Mouse (Mus musculus): ENCODE data around the gene Ptov1.

The Ptov1 gene

DNA sequence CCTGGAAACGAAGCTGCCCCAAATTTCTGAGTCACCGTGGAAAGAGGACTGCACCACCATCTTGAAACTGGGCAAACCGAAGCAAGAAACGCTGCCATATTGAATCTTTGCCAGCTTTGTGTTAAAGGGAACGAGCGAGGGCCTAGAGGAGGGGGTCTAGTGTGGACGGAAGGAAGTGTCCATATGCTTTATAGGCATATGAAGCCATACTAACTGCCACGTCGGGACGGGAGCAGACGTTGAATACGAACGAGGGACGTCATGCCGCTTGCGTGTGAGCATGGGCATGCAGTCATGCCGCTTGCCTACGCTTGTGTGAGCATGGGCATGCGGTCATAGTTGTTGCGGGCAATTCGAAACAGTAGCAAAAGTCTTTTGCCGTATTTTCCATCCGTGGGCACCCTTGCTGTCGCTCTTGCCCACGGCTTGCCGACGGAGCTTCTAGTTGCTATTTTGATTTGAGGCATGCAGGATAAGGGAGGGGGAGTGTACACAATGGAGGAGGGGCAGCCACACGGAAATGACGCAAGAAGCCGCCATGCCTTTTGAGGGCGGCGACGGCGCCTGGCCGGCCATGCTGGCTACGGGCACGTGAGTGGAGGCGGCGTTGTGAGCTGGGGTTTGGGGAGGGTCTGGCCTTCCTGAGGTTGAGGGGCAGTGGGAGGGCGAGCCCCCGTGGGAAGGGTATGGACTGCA, 20.0 kb downstream of the Ptov1 start:
- in situ Hi-C loops (cut with MboI; ENCODE audit: unreplicated experiment in 2 of 2): loop anchor here (5.0 to 25.0 kb wide), 3 partner anchors 48 to 312 kb away; partner anchors contain the start of genes Fuz (in 2 of the 2), Pold1 (in 1 of the 2), Rpl13a (in 1 of the 2) and Spib (in 1 of the 2)

- in situ Hi-C loops (cut with MboI; ENCODE audit: unreplicated experiment in 2 of 2): no loop called here
These were observed 20.8 kb downstream of the Ptov1 start, which contains the start of the genes Akt1s1 and Tbc1d17 for GRCm38 (mm10) chr7:44848561-44849415. TSS of gene Akt1s1 (plus strand) at chr7:44848991. TSS of gene Tbc1d17 (minus strand) at chr7:44849079.

DNA sequence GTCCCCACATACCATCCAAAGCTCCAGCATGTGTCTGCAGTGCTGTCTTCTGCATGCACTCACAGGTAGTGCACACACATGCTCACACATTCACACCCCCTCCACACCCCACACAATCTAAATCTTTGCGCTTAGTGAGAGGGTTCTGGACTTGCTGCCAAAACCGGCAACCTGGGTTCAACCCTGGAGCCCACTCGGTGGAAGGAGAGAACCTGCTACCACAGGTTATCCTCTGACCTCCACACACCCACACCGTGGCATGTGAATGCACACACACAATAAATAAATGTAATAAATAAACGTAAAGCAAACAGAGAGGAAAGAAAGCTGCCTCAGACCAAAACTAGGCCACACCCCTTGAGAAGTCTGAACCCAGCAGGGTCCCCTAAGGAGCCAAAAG, 21.8 kb downstream of the Ptov1 start:
- in situ Hi-C loops (cut with MboI; ENCODE audit: unreplicated experiment in 2 of 2): no loop called here

GRCm38 (mm10) chr7:44846804-44847203, 22.8 kb downstream of the Ptov1 start:
- in situ Hi-C loops (cut with MboI; ENCODE audit: unreplicated experiment in 2 of 2): no loop called here

DNA sequence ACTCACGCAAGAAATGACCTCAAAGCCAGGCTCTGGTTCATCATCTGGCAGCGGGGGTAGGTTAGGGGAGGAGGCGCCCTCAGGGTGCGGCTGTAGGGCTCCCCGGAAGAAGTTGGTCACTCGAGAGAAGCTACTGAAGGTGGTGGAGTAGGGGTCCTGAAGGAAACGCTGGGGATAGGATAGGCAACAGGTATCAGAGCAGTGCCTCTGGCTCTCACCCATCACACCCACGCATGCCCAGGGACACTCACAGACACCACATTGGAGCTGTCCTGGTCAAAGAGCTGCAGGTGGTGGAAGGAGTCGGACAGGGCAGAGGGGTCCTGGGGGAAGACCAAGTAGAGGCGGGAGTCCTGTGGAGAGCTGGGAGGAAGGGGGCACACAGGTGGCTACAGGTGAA, 24.6 kb downstream of the Ptov1 start:
- in situ Hi-C loops (cut with MboI; ENCODE audit: unreplicated experiment in 2 of 2): no loop called here

- in situ Hi-C loops (cut with MboI; ENCODE audit: unreplicated experiment in 2 of 2): no loop called here
These were observed 27.6 kb downstream of the Ptov1 start for GRCm38 (mm10) chr7:44841825-44842463.

- in situ Hi-C loops (cut with MboI; ENCODE audit: unreplicated experiment in 2 of 2): no loop called here
These were observed 29.2 kb downstream of the Ptov1 start for GRCm38 (mm10) chr7:44840426-44840825.

DNA sequence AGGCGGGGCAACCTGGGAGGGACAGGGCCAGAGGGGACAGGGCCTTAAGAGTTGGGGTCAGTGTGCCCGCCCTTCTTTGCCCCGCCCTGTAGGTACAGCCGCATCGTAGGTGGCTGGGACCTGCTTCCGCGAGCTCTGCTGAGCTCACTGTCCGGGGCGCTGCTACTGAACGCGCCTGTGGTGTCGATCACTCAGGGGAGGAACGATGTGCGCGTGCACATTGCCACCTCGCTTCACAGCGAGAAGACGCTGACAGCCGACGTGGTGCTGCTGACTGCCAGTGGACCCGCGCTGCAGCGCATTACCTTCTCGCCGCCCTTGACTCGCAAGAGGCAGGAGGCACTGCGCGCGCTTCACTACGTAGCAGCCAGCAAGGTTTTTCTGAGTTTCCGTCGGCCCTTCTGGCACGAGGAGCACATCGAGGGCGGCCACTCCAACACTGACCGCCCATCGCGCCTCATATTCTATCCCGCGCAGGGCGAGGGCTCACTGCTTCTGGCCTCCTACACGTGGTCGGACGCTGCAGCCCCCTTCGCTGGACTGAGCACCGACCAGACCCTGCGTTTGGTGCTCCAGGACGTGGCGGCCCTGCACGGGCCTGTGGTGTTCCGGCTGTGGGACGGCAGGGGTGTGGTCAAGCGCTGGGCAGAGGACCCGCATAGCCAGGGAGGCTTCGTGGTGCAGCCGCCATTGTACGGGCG, 29.9 kb downstream of the Ptov1 start:
- in situ Hi-C loops (cut with MboI; ENCODE audit: unreplicated experiment in 2 of 2): loop anchor here in 1 of 2 experiments (10.0 kb wide), 1 partner anchor 115 kb away; no protein-coding TSS in a partner anchor

GRCm38 (mm10) chr7:44839171-44839490, 30.5 kb downstream of the Ptov1 start:
- in situ Hi-C loops (cut with MboI; ENCODE audit: unreplicated experiment in 2 of 2): loop anchor here in 1 of 2 experiments (10.0 kb wide), 1 partner anchor 116 kb away; no protein-coding TSS in a partner anchor

GRCm38 (mm10) chr7:44838073-44838472, 31.5 kb downstream of the Ptov1 start:
- in situ Hi-C loops (cut with MboI; ENCODE audit: unreplicated experiment in 2 of 2): loop anchor here in 1 of 2 experiments (10.0 kb wide), 1 partner anchor 117 kb away; no protein-coding TSS in a partner anchor

- in situ Hi-C loops (cut with MboI; ENCODE audit: unreplicated experiment in 2 of 2): loop anchor here in 1 of 2 experiments (10.0 kb wide), 1 partner anchor 118 kb away; no protein-coding TSS in a partner anchor
These were observed 33.0 kb downstream of the Ptov1 start for GRCm38 (mm10) chr7:44836423-44837053.

- in situ Hi-C loops (cut with MboI; ENCODE audit: unreplicated experiment in 2 of 2): loop anchor here in 1 of 2 experiments (10.0 kb wide), 1 partner anchor 119 kb away; no protein-coding TSS in a partner anchor
These were observed 33.6 kb downstream of the Ptov1 start for GRCm38 (mm10) chr7:44836016-44836404.

GRCm38 (mm10) chr7:44835373-44836015, 34.1 kb downstream of the Ptov1 start:
- in situ Hi-C loops (cut with MboI; ENCODE audit: unreplicated experiment in 2 of 2): loop anchor here in 1 of 2 experiments (10.0 kb wide), 1 partner anchor 119 kb away; no protein-coding TSS in a partner anchor

GRCm38 (mm10) chr7:44832763-44833162, 36.8 kb downstream of the Ptov1 start:
- in situ Hi-C loops (cut with MboI; ENCODE audit: unreplicated experiment in 2 of 2): loop anchor here in 1 of 2 experiments (5.0 to 10.0 kb wide), 2 partner anchors 90 to 122 kb away; no protein-coding TSS in a partner anchor

- in situ Hi-C loops (cut with MboI; ENCODE audit: unreplicated experiment in 2 of 2): loop anchor here in 1 of 2 experiments (5.0 kb wide), 1 partner anchor 106 kb away; no protein-coding TSS in a partner anchor
These were observed 40.9 kb downstream of the Ptov1 start for GRCm38 (mm10) chr7:44828706-44829105.

GRCm38 (mm10) chr7:44826771-44827170, 42.8 kb downstream of the Ptov1 start:
- in situ Hi-C loops (cut with MboI; ENCODE audit: unreplicated experiment in 2 of 2): loop anchor here in 1 of 2 experiments (5.0 kb wide), 1 partner anchor 104 kb away; no protein-coding TSS in a partner anchor

DNA sequence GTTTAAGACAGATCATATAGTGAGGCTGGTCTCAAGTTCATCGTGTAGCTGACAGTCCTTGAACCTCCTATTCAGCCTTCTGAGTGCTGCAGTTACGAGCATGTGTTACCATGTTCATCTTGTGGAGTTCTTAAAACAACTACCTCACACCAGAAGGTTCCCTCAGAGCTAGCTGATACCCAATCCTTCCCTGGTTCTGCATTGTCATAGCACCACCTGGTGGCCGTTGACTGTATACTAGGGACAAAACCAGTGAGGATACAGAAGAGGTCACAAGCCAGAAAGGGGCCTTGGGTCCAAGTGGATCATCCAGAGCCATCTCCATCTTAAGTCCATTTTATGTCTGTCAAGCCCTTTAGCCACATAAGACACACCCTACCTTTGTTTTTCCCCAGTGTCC, 44.7 kb downstream of the Ptov1 start:
- in situ Hi-C loops (cut with MboI; ENCODE audit: unreplicated experiment in 2 of 2): loop anchor here in 1 of 2 experiments (5.0 kb wide), 1 partner anchor 103 kb away; no protein-coding TSS in a partner anchor

- in situ Hi-C loops (cut with MboI; ENCODE audit: unreplicated experiment in 2 of 2): no loop called here
These were observed 46.2 kb downstream of the Ptov1 start for GRCm38 (mm10) chr7:44823409-44823808.

All from v-Abl transformed pro-B cells (cell line).